Mouse (Mus musculus) retina, postnatal 7 days (tissue): Measurements from ENCODE around the gene Ubox5.
A peak's percentile ranks its signal among the peaks of the same experiment; 100 is the strongest.
"Not testable (repeated sequence)": the region's sequence is repeated elsewhere in the genome, so short reads cannot be mapped to it uniquely, and the experiment has no call there.

Experiments used
- DNase-seq: peaks from one replicate; pipeline ENCODE4 v3.0.0-alpha.2; 2012; ENCODE audit warnings: low read depth, low spot score

Gene Ubox5

GRCm38 (mm10) chr2:130629839-130630203, at the start of gene Ubox5, which contains the start of gene Fastkd5:
Gene Ubox5 (minus strand): TSS chr2:130630038.
Gene Fastkd5 (minus strand): TSS chr2:130630027.
- peak; percentile 81 for DNase-seq

- no peak for DNase-seq
Measured at GRCm38 (mm10) chr2:130679154-130679553, 49.3 kb upstream of the Ubox5 start.

- DNase-seq, result no peak
Measured at GRCm38 (mm10) chr2:130677211-130677610, 47.4 kb upstream of the Ubox5 start.

GRCm38 (mm10) chr2:130667559-130667958, 37.7 kb upstream of the Ubox5 start, which contains the start of gene Itpa:
Gene Itpa (plus strand): TSS chr2:130667610.
- peak; percentile 77 for DNase-seq

- DNase-seq, result peak; percentile 93
Measured at GRCm38 (mm10) chr2:130664102-130664701, 34.4 kb upstream of the Ubox5 start, which contains the start of gene Ddrgk1. Gene Ddrgk1 (minus strand): TSS chr2:130664659.

GRCm38 (mm10) chr2:130663342-130663741, 33.5 kb upstream of the Ubox5 start:
- no peak for DNase-seq

GRCm38 (mm10) chr2:130658530-130658929, 28.7 kb upstream of the Ubox5 start:
- DNase-seq, result no peak

GRCm38 (mm10) chr2:130657541-130657940, 27.7 kb upstream of the Ubox5 start:
- no peak for DNase-seq

- DNase-seq, result no peak
Measured at GRCm38 (mm10) chr2:130656536-130656935, 26.7 kb upstream of the Ubox5 start.

GRCm38 (mm10) chr2:130655660-130656339, 26.0 kb upstream of the Ubox5 start:
- DNase-seq, result no peak

- no peak for DNase-seq
Measured at GRCm38 (mm10) chr2:130653760-130654159, 23.9 kb upstream of the Ubox5 start.

- DNase-seq, result no peak
Measured at GRCm38 (mm10) chr2:130653303-130653702, 23.5 kb upstream of the Ubox5 start.

GRCm38 (mm10) chr2:130649028-130649427, 19.2 kb upstream of the Ubox5 start:
- not testable (repeated sequence) for DNase-seq

GRCm38 (mm10) chr2:130645198-130645597, 15.4 kb upstream of the Ubox5 start:
- DNase-seq, result no peak

- DNase-seq, result peak; percentile 79
Measured at GRCm38 (mm10) chr2:130642684-130643369, 13.0 kb upstream of the Ubox5 start, which contains the start of gene Lzts3. Gene Lzts3 (minus strand): TSS chr2:130642803.

- DNase-seq, result peak; percentile 28
Measured at GRCm38 (mm10) chr2:130642197-130642660, 12.4 kb upstream of the Ubox5 start.

- DNase-seq, result no peak
Measured at GRCm38 (mm10) chr2:130641351-130642025, 11.7 kb upstream of the Ubox5 start.

- no peak for DNase-seq
Measured at GRCm38 (mm10) chr2:130639276-130639675, 9.4 kb upstream of the Ubox5 start.

- no peak for DNase-seq
Measured at GRCm38 (mm10) chr2:130638101-130638611, 8.3 kb upstream of the Ubox5 start.

- no peak for DNase-seq
Measured at GRCm38 (mm10) chr2:130635847-130636246, 6.0 kb upstream of the Ubox5 start.

- DNase-seq, result no peak
Measured at GRCm38 (mm10) chr2:130634739-130635411, 5.0 kb upstream of the Ubox5 start.
